Mouse (Mus musculus) kidney, adult 2 months (tissue): ENCODE measurements at regions not wholly inside any gene's neighbourhood (a gene's known extent, or its start where the extent isn't known, plus 50 kb on each side); places are given as distances from the start of the nearest gene placed in this dataset.

Source experiments
- CTCF ChIP-seq: fragments of 200-500 bp; conservative IDR thresholded peaks from 2 replicates; pipeline ENCODE4 v1.5.1; 2011; ENCODE audit warnings: low read depth, mild to moderate bottlenecking, control low read depth, low read length, moderate library complexity, mixed read lengths; ENCODE audit not compliant: insufficient read depth, insufficient read length
- POLR2A ChIP-seq: fragments of 200-500 bp; IDR thresholded peaks from one replicate; pipeline ENCODE4 v1.6.1; 2011; ENCODE audit warnings: low read depth, low read length, control low read depth

DNA sequence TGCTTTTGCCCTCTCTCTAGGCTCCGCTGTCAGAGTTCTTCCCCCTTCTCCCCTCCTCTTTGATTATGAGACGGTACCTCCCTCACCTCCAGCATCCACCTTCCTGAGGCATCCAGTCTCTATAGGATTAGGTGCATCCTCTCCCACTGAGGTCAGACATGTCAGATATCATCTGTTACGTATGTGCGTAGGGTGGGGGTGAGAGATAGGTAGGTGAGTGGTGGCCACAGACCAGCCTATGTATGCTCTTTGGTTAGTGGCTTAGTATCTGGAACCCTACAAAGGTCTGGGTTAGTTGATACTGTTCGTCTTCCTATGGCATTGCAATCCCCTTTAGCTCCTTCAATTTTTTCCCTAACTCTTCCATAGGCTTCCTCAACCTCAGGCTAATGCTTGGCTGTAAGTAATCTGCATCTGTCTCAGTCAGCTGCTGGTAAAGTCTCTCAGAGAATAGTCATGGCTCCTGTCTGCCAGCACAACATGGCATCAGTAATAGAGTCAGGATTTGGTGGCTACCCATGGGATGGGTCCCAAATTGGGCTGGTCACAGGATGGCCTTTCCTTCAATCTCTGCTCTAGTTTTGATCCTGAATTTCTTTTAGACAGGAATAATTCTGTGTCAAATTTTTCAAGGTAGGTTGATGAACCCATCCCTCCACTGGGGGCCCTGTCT, 138.2 kb upstream of the Zic1 start:
- TF ChIP-seq POLR2A, result no peak
- no peak for TF ChIP-seq CTCF
